Mouse (Mus musculus): Measurements from ENCODE around the gene 1700029F12Rik.
"Not testable (repeated sequence)": the region's sequence is repeated elsewhere in the genome, so short reads cannot be mapped to it uniquely, and the experiment has no call there.

The 1700029F12Rik gene

DNA sequence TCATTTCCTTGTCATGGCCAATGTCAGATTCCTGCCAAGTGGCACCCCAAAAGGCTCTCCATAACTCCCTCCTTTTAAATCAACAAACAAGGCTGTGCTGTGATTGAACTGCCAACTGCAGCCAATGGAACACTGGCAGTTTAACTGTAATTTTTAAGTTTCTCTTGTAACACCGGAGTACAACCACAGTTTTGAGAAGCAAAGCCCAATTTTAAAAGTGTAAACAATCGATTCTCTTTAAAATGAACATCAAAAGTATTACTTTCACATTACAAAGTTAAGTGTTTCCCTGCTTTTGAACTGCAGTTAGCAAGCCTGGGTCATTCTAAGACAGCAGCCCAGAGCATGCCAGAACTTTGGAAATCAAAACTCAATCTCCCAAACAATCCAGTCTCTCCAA, at the start of gene 1700029F12Rik:
TSS of gene 1700029F12Rik (minus strand) at position 101 of the 400 bp plus-strand sequence.
- no peak for DNase-seq

DNA sequence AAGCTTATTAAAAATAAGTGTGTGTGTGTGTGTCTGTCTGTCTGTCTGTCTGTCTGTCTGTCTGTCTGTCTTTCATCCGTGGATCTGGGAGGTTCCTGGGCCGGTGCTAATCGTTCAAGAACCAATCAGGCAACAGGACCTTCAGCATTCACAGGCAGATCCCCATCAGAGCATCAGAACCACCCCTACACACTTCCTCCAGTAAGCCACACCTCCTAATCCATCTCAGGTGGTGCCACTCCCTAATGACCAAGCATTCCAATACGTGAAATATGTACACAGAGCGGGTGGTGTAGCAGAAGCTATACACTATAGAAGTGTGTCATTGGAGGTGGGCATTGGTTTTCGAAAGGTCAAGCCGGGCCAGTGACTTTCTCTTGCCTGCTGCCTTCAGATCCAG, 48.3 kb upstream of the 1700029F12Rik start:
- no peak for DNase-seq

GRCm38 (mm10) chr13:97080615-97081014, 46.5 kb upstream of the 1700029F12Rik start:
- no peak for DNase-seq

- DNase-seq, result no peak
These were observed 46.0 kb upstream of the 1700029F12Rik start for GRCm38 (mm10) chr13:97080201-97080600.

GRCm38 (mm10) chr13:97077556-97077955, 43.4 kb upstream of the 1700029F12Rik start:
- DNase-seq, result no peak

DNA sequence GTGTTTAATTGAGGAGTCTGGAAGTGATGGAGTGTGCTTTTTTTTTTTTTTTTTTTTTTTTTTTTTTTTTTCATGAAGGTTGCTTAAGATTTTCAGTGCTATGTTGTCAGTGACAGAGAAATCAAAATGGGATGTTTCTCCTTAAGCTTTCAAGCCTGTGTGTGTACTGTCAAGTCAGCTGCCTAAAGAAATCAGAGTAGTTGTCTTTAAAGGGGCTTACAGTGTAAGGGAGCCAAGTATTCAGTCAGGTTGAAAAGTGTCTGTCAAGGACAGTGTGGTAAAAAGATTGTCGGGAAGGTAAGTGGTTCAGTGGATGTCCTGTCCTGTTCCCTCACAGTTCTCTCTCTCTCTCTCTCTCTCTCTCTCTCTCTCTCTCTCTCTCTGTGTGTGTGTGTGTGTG, 39.3 kb upstream of the 1700029F12Rik start:
- DNase-seq, result no peak

- no peak for DNase-seq
These were observed 37.6 kb upstream of the 1700029F12Rik start for GRCm38 (mm10) chr13:97071626-97072241.

- no peak for DNase-seq
These were observed 36.9 kb upstream of the 1700029F12Rik start for GRCm38 (mm10) chr13:97070931-97071625.

DNA sequence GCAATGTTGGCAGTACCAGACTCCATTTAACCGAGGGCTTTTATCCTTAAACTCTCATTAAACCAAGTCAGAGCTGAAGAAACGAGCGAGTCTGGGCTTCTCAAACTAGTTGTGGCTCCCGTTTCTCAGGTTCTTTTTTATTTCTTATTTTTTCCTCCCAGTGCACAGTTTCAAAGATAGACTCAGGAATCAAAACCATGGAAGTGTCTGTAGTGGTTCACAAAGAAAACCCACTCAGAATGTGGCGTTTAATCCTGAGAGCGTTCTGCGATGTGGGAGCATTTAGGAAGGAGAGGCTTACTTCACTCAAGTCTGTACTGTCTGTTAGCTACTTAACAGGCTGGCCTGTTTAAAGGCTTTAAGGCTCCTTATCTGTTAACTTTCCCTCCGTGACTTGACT, 34.0 kb upstream of the 1700029F12Rik start:
- no peak for DNase-seq

DNA sequence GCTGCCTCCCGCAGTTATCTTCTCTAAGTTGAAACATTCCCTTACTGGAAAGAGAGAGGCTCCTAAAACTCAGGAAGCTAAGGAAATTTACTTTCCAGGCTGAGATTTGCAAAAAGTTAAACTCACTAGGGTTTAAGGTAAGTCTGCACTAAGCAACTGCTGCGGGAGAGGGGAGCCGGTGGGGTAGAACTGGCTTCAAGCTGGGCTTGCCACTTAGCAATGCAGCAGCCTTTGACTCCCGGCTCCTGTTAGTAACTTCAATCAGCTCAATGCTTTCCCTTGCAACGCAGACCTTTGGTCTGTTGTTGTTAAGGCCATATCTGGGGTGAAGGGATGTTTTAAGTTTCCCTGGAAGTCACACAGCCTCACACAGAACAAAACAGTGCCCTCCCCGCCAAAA, 33.5 kb upstream of the 1700029F12Rik start:
- DNase-seq, result no peak

GRCm38 (mm10) chr13:97066649-97067550, 32.7 kb upstream of the 1700029F12Rik start, which contains the start of gene Fam169a:
Gene Fam169a, plus strand, starts transcription at chr13:97067286.
- DNase-seq, result no peak

DNA sequence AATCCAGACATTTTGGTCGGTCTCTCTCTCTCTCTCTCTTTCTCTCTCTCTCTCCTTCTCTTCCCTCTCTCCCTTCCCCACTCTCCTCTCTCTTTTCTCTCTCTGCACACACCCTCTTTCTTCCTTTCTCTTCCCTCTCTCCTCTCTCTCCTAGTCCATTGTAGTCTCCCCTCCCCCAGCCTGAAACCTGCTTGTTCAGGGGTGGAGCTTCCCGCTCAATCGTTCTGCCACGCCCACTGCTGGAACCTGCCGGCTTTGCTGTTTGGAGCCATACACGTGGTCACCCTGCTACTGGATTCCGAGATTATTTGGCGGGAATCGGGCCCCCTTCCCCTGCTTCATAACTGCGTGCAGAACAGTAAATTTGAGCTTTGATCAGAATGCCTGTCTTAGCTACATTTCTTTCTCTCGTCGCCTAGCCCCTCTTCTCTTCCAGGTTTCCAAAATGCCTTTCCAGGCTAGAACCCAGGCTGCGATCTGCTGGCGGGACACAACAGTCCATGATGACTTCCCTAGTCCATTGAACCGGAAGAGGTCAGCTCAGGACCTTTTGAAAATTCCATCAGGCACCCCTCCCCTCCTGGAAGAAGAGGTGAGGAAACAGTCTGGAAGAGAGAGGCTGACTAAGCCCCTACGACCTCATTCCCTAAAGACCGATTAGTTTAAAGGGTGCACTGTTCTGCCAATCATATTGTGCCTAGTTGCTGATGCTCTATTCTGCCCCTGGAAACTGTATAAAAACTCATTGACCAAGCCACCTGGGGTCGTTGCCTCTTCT, 30.9 kb upstream of the 1700029F12Rik start:
- DNase-seq, result not testable (repeated sequence)

DNA sequence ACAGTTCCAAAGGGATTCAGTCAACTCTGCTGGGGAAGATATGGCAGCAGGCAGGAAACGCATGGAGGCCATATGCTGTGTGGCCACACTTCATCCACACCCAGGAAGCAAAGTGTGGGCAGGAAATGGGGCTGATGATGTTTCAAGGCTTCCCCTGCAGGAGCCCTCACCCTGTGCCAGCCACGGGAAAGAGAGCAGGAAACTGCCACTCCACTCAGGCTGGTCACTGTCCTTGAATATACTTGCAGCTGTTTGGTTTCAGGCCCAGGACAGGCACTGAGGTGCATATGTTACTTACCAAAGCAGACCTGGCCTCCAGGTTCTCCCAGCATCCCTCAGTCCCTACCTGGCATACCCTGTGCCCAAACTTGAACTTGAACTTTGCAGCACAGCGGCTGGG, 30.3 kb upstream of the 1700029F12Rik start:
- no peak for DNase-seq

DNA sequence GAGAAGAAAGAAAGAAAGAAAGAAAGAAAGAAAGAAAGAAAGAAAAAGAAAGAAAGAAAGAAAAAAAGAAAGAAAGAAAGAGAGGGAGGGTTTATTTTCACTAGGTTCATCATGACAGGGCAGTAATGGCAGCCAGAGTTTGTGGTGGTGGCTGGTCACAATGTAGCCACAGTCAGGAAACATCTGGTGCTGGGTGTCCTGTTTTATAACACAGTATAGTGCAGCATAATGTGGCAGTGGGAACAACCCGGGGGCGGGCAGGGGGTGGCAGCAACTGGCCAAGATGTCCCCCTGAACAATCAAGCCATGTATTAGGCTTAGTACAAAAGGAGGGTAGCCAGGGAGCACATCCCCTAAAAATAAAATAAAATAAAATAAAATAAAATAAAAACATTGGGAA, 29.3 kb upstream of the 1700029F12Rik start:
- no peak for DNase-seq

- no peak for DNase-seq
These were observed 28.0 kb upstream of the 1700029F12Rik start for GRCm38 (mm10) chr13:97062151-97062550.

GRCm38 (mm10) chr13:97060331-97060730, 26.2 kb upstream of the 1700029F12Rik start:
- no peak for DNase-seq

DNA sequence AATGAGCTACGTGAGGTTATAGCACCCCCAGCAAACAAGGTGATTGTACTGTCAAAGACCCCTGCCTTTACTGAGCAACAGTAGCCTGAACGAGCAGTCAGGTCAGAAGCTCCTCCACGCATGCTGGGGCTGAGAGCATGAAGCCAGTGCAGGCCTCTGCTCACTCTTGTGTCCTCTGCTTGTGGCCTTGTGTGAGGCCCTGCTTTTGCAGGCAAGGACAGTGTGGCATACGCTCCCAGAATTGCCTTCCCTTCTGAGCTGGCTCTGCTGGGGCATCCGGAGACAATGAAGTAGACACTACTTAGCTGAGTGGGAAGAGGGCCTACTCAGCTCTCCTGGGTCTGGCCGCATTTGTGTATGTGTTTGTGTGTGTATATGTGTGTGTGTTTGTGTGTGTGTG, 25.6 kb upstream of the 1700029F12Rik start:
- no peak for DNase-seq

GRCm38 (mm10) chr13:97057817-97058216, 23.7 kb upstream of the 1700029F12Rik start:
- no peak for DNase-seq

GRCm38 (mm10) chr13:97053844-97054243, 19.7 kb upstream of the 1700029F12Rik start:
- no peak for DNase-seq

DNA sequence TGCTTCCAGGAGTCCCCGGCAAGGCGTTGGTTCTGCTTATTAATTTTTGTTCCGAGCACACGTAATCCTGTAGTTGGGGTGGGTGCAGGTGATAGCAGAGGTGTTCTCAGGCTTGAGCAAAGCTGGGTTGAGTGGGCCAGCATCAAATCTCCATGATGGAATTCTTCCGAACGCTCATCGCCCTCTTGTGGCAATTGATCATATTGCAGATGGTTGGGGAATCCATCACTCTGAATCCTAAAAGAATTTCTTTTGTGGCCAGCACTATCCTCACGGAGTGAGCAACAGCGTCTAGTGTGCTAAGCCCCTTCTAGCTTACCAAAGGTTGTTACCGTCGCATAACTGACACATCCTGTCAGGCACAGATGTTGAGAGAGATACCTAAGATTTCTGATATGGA, 18.5 kb upstream of the 1700029F12Rik start:
- no peak for DNase-seq

DNA sequence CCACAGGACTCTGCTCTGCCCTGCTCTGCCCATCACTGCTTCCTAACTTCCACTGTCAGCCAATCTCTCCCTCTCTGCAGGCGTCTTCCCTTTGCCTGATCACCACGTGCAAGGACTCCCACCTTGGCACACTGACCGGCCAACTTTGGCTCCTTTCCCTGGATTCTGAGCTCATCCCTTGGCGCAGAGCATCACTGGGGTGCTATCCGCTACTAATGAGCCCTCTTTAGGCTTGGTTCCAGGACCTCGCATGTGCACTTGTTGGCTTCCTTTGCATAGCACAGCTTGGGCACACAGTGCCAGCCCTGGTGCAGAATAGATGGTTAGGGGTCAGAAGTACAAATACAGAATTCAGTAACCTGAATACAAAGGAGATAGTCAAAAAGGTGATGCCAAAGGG, 17.0 kb upstream of the 1700029F12Rik start:
- no peak for DNase-seq

DNA sequence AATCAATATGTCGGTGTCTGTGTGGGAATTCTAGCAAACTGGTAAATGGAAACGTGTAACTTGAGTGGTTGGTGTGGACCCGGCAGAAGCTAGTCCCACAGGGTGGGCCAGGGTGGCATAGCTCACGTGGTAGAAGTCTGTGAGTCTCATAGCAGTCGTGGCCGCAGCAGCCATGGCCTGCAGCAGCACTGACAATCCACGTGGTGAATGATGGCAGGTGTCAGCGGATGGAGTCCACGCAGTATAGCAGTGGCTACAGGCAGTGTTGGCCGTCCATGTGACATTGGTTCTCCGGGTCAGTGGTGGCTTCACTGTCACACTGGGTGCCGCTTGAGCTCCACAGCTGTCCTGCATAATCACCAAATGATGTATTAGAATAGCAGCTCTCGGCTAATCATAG, 4.1 kb downstream of the 1700029F12Rik start:
- DNase-seq, result no peak

GRCm38 (mm10) chr13:97021906-97022305, 12.3 kb downstream of the 1700029F12Rik start:
- no peak for DNase-seq
